Mouse (Mus musculus) testis, adult 2 months (tissue): ENCODE data around the gene BC030870.

ENCODE experiments used
- CTCF ChIP-seq: fragments of 200-500 bp; IDR thresholded peaks from 2 replicates; pipeline ENCODE4 v1.5.1; 2012; ENCODE audit warnings: low read depth, mild to moderate bottlenecking, inconsistent platforms, low read length, moderate library complexity; ENCODE audit not compliant: control insufficient read depth, insufficient read depth, insufficient replicate concordance
- POLR2A ChIP-seq: fragments of 200-500 bp; IDR thresholded peaks from 2 replicates; pipeline ENCODE4 v1.6.1; 2012; ENCODE audit warnings: low read depth, mild to moderate bottlenecking, inconsistent platforms, low read length, moderate library complexity; ENCODE audit not compliant: control insufficient read depth

GRCm38 (mm10) chr8:65126454-65126853 is 2.9 kb downstream of the BC030870 start:
- TF ChIP-seq CTCF (no peak), POLR2A (no peak)
